In the genomic region with DNA sequence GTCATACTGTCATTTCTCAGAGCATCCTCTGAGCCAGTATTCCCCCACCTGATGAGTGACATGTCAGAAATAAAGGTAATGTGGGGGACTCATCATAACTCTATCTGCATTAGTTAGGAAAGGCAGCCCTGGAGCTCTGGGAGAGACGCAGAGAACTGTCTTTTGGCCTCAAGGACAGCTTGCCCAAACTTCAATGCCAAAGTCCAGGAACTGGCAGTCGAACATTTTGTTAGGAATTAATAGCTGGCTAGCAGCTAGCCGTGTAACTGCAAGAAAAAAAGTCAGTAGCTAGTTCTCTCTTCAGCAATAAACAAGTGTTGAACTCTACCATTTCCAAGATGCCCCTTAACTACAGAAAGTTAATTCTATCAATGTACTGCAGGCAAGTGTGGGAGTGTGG, we compare ENCODE assay signal across 31 mouse cellular contexts.
A peak's percentile ranks its signal among the peaks of the same experiment; 100 is the strongest.
DNase-seq lines count a peak whose midpoint lies in the region; ATAC-seq and TF ChIP-seq lines count a peak whose summit lies in the region.
"Had no signal": no experiment of that assay in that cellular context is flagged by ENCODE, and none has a peak within 500 bp of the region (broad histone marks: within the 10 kb centered on the region; RNA-seq: fewer than 3 reads in every experiment).

No protein-coding gene starts in this region.

- no peak overlapping the region for H3K4me2 ChIP-seq in heart, embryonic 13.5 days
- H3K4me2 ChIP-seq: embryonic facial prominence, embryonic 12.5 days; heart, embryonic 15.5 days; hindbrain, embryonic 14.5 days; midbrain, embryonic 13.5 days; neural tube, embryonic 13.5 days had no signal

- no peaks in the 10 kb centered on the region for H3K36me3 ChIP-seq in heart, embryonic 13.5 days
- H3K36me3 ChIP-seq in heart, adult 2 months (ENCODE audit: control insufficient read depth, insufficient read depth, low read length): no peaks in the 10 kb centered on the region; the same call in 1 of the 2 replicates
- H3K36me3 ChIP-seq: embryonic facial prominence, embryonic 12.5 days; heart, embryonic 15.5 days; midbrain, embryonic 13.5 days; neural tube, embryonic 13.5 days had no signal

- peak; percentile 30 for DNase-seq in adrenal gland, adult 2 months
- no peak for DNase-seq in adrenal gland, postnatal 25 days
- DNase-seq in heart, adult 2 months: no peak
- DNase-seq in kidney, adult 8-10 months: peak; percentile 63 to 70
- no peak for DNase-seq in kidney, postnatal 4 days
- DNase-seq in kidney, postnatal 36 days: peak; percentile 68 to 75
- DNase-seq: cerebellum, adult 11-12 months; cerebellum, adult 9-11 months; embryo, embryonic 11 days; gastrocnemius, postnatal 25 days; heart, adult 18-20 months; left cerebral cortex, postnatal 4 days; lung, adult 2 months; lung, postnatal 10 days; right cerebral cortex, postnatal 4 days; thymus, adult 18-20 months; thymus, postnatal 25 days had no signal

- H3K27me3 ChIP-seq in heart, embryonic 13.5 days (replicated peaks): no peaks in the 10 kb centered on the region
- H3K27me3 ChIP-seq in heart, adult 2 months (ENCODE audit: control insufficient read depth, insufficient read depth, low read length): no peaks in the 10 kb centered on the region
- H3K27me3 ChIP-seq: CH12.LX; embryonic facial prominence, embryonic 12.5 days; heart, embryonic 15.5 days; midbrain, embryonic 13.5 days; neural tube, embryonic 13.5 days had no signal

- no peak for TF ChIP-seq POLR2A in heart, adult 2 months (IDR thresholded peaks at IDR 0.05; ENCODE audit: insufficient read depth, low read depth, low read length)

- TF ChIP-seq EP300 in heart, adult 2 months (IDR thresholded peaks at IDR 0.05; ENCODE audit: insufficient read depth, low read depth, low read length): no peak

- H3K27ac ChIP-seq in heart, embryonic 13.5 days (replicated peaks): peak overlapping the region; percentile 42; the same call in 1 of the 2 replicates
- H3K27ac ChIP-seq in heart, adult 2 months: no peak overlapping the region
- H3K27ac ChIP-seq: embryonic facial prominence, embryonic 12.5 days; hindbrain, embryonic 14.5 days; kidney, postnatal 0 days; liver, embryonic 14.5 days; macrophage; midbrain, embryonic 13.5 days; neural tube, embryonic 13.5 days; stomach, postnatal 0 days had no signal

- peaks cover 34% of the 10 kb centered on the region for H3K4me1 ChIP-seq in heart, embryonic 13.5 days
- peaks cover 6% of the 10 kb centered on the region for H3K4me1 ChIP-seq in heart, adult 2 months (ENCODE audit: control insufficient read depth, insufficient read depth, low read length)
- H3K4me1 ChIP-seq: midbrain, embryonic 13.5 days; neural tube, embryonic 13.5 days had no signal

- intact Hi-C loops in heart, adult 2 months (cut with DNase I): no loop called here

- ATAC-seq in heart, embryonic 13.5 days (ENCODE audit: extremely low read depth, insufficient number of reproducible peaks, low FRiP score, low TSS enrichment): no peak
- ATAC-seq in inflammation-experienced regulatory T-cells, adult 6 months: no peak
- ATAC-seq: activated CD4-positive, CD25-positive, alpha-beta regulatory T cell, adult 4 months; forebrain, embryonic 14.5 days; midbrain, embryonic 13.5 days had no signal

- H3K9ac ChIP-seq in heart, embryonic 13.5 days: no peak overlapping the region
- H3K9ac ChIP-seq in heart, adult 2 months (ENCODE audit: low read depth, low read length): no peak overlapping the region
- H3K9ac ChIP-seq: embryonic facial prominence, embryonic 12.5 days; heart, embryonic 15.5 days; hindbrain, embryonic 14.5 days; liver, embryonic 14.5 days; midbrain, embryonic 13.5 days; neural tube, embryonic 13.5 days had no signal

- peaks cover 9% of the 10 kb centered on the region; the same call in 1 of the 2 replicates for H3K9me3 ChIP-seq in heart, embryonic 13.5 days
- H3K9me3 ChIP-seq: midbrain, embryonic 13.5 days had no signal

- no peaks in the 10 kb centered on the region for H3K79me2 ChIP-seq in heart, adult 2 months (replicated peaks; ENCODE audit: control insufficient read depth, insufficient read depth, low read length)

- WGBS in heart, embryonic 13.5 days: 69% methylated on average over 3 of the region's 3 CpGs
- WGBS in heart, adult 2 months: 55% methylated on average over 3 of the region's 3 CpGs

- TF ChIP-seq CTCF in heart, adult 2 months (IDR thresholded peaks at IDR 0.05): no peak

- H3K4me3 ChIP-seq in heart, embryonic 13.5 days: no peak overlapping the region
- H3K4me3 ChIP-seq in heart, adult 2 months: no peak overlapping the region
- H3K4me3 ChIP-seq: embryonic facial prominence, embryonic 12.5 days; heart, embryonic 15.5 days; midbrain, embryonic 13.5 days; neural tube, embryonic 13.5 days had no signal

Comparison
In these comparisons a context has a peak if more than half of its experiments do, and no peak if none do; other contexts are left out.
1. DNase-seq: peak in adrenal gland, adult 2 months (single experiment), kidney, adult 8-10 months (2 of 2) and kidney, postnatal 36 days (2 of 2); none in adrenal gland, postnatal 25 days (single experiment), heart, adult 2 months (0 of 2) and kidney, postnatal 4 days (0 of 2).